Mouse (Mus musculus): Measurements from ENCODE around the gene Pde2a. TPM values are rescaled to one million over a fixed set of nuclear protein-coding genes. Genes with fewer than 3 reads are reported as not detected.
A peak's percentile ranks its signal among the peaks of the same experiment; 100 is the strongest.

Gene Pde2a
- total RNA-seq, 1 experiment from 2014 or later = 68.1 TPM

- no peak for ATAC-seq (ENCODE audit: extremely low read depth, insufficient number of reproducible peaks, low FRiP score, poor library complexity, severe bottlenecking)
Measured at GRCm38 (mm10) chr7:101444211-101444610, 22.7 kb downstream of the Pde2a start.

GRCm38 (mm10) chr7:101449855-101450254, 28.4 kb downstream of the Pde2a start:
- no peak for ATAC-seq (ENCODE audit: extremely low read depth, insufficient number of reproducible peaks, low FRiP score, poor library complexity, severe bottlenecking)

GRCm38 (mm10) chr7:101450422-101451401, 29.2 kb downstream of the Pde2a start:
- peak; percentile 74 for ATAC-seq (ENCODE audit: extremely low read depth, insufficient number of reproducible peaks, low FRiP score, poor library complexity, severe bottlenecking)

- no peak for ATAC-seq (ENCODE audit: extremely low read depth, insufficient number of reproducible peaks, low FRiP score, poor library complexity, severe bottlenecking)
Measured at GRCm38 (mm10) chr7:101452669-101453068, 31.2 kb downstream of the Pde2a start.

- no peak for ATAC-seq (ENCODE audit: extremely low read depth, insufficient number of reproducible peaks, low FRiP score, poor library complexity, severe bottlenecking)
Measured at GRCm38 (mm10) chr7:101453296-101453695, 31.8 kb downstream of the Pde2a start.

- ATAC-seq (ENCODE audit: extremely low read depth, insufficient number of reproducible peaks, low FRiP score, poor library complexity, severe bottlenecking) = no peak
Measured at GRCm38 (mm10) chr7:101453725-101454124, 32.2 kb downstream of the Pde2a start.

GRCm38 (mm10) chr7:101454479-101454878, 33.0 kb downstream of the Pde2a start:
- ATAC-seq (ENCODE audit: extremely low read depth, insufficient number of reproducible peaks, low FRiP score, poor library complexity, severe bottlenecking) = no peak; the same call in 1 of the 2 replicates

- no peak for ATAC-seq (ENCODE audit: extremely low read depth, insufficient number of reproducible peaks, low FRiP score, poor library complexity, severe bottlenecking)
Measured at GRCm38 (mm10) chr7:101455141-101455540, 33.6 kb downstream of the Pde2a start.

- ATAC-seq (ENCODE audit: extremely low read depth, insufficient number of reproducible peaks, low FRiP score, poor library complexity, severe bottlenecking) = no peak
Measured at GRCm38 (mm10) chr7:101456318-101456717, 34.8 kb downstream of the Pde2a start.

GRCm38 (mm10) chr7:101456789-101457188, 35.3 kb downstream of the Pde2a start:
- ATAC-seq (ENCODE audit: extremely low read depth, insufficient number of reproducible peaks, low FRiP score, poor library complexity, severe bottlenecking) = no peak

- ATAC-seq (ENCODE audit: extremely low read depth, insufficient number of reproducible peaks, low FRiP score, poor library complexity, severe bottlenecking) = no peak
Measured at GRCm38 (mm10) chr7:101457283-101457682, 35.8 kb downstream of the Pde2a start.

- ATAC-seq (ENCODE audit: extremely low read depth, insufficient number of reproducible peaks, low FRiP score, poor library complexity, severe bottlenecking) = no peak
Measured at GRCm38 (mm10) chr7:101457801-101458200, 36.3 kb downstream of the Pde2a start.

GRCm38 (mm10) chr7:101458278-101458781, 36.8 kb downstream of the Pde2a start:
- no peak for ATAC-seq (ENCODE audit: extremely low read depth, insufficient number of reproducible peaks, low FRiP score, poor library complexity, severe bottlenecking)

- no peak for ATAC-seq (ENCODE audit: extremely low read depth, insufficient number of reproducible peaks, low FRiP score, poor library complexity, severe bottlenecking)
Measured at GRCm38 (mm10) chr7:101459305-101459813, 37.9 kb downstream of the Pde2a start.

GRCm38 (mm10) chr7:101459923-101460607, 38.6 kb downstream of the Pde2a start:
- no peak for ATAC-seq (ENCODE audit: extremely low read depth, insufficient number of reproducible peaks, low FRiP score, poor library complexity, severe bottlenecking)

GRCm38 (mm10) chr7:101460608-101460957, 39.1 kb downstream of the Pde2a start:
- ATAC-seq (ENCODE audit: extremely low read depth, insufficient number of reproducible peaks, low FRiP score, poor library complexity, severe bottlenecking) = no peak

- ATAC-seq (ENCODE audit: extremely low read depth, insufficient number of reproducible peaks, low FRiP score, poor library complexity, severe bottlenecking) = no peak
Measured at GRCm38 (mm10) chr7:101461571-101461970, 40.1 kb downstream of the Pde2a start.

GRCm38 (mm10) chr7:101462327-101463068, 41.0 kb downstream of the Pde2a start:
- no peak for ATAC-seq (ENCODE audit: extremely low read depth, insufficient number of reproducible peaks, low FRiP score, poor library complexity, severe bottlenecking)

- no peak for ATAC-seq (ENCODE audit: extremely low read depth, insufficient number of reproducible peaks, low FRiP score, poor library complexity, severe bottlenecking)
Measured at GRCm38 (mm10) chr7:101463665-101464271, 42.3 kb downstream of the Pde2a start.

Data from neutrophil, adult 5-6 weeks (primary cell).